Mouse (Mus musculus) liver, embryonic 13.5 days (tissue): ENCODE data around the gene Itgb5. TPM values are rescaled to one million over a fixed set of nuclear protein-coding genes. Genes with fewer than 3 reads are reported as not detected.

ENCODE experiments used
- ATAC-seq: fragments of 200-750 bp; cut with Nextera tagmentation; 2 replicates; pipeline ENCODE4 v1.8.0; 2017; ENCODE audit warnings: low read depth, mild to moderate bottlenecking, moderate number of reproducible peaks, moderate library complexity
- DNase-seq: peaks from one replicate; pipeline ENCODE4 v3.0.0; 2022
- H3K27ac ChIP-seq: fragments of 300-500 bp; sonication (generic); 2 replicates; pipeline ENCODE4 v1.5.1; 2015; ENCODE audit warnings: moderate library complexity, mild to moderate bottlenecking, inconsistent platforms
- H3K27me3 ChIP-seq: fragments of 300-500 bp; sonication (generic); 2 replicates; pipeline ENCODE4 v1.6.1; 2015; ENCODE audit warnings: mild to moderate bottlenecking, inconsistent platforms
- H3K36me3 ChIP-seq: fragments of 300-500 bp; sonication (generic); 2 replicates; pipeline ENCODE4 v1.6.1; 2015; ENCODE audit warnings: mild to moderate bottlenecking, inconsistent platforms
- H3K4me1 ChIP-seq: fragments of 300-500 bp; sonication (generic); replicated peaks from 2 replicates; pipeline ENCODE4 v1.6.1; 2015; ENCODE audit warnings: inconsistent platforms
- H3K4me2 ChIP-seq: fragments of 300-500 bp; sonication (generic); 2 replicates; pipeline ENCODE4 v1.6.1; 2015; ENCODE audit warnings: inconsistent platforms, mild to moderate bottlenecking, moderate library complexity
- H3K4me3 ChIP-seq: fragments of 300-500 bp; sonication (generic); replicated peaks from 2 replicates; pipeline ENCODE4 v1.5.1; 2015; ENCODE audit warnings: mild to moderate bottlenecking, inconsistent platforms
- H3K9ac ChIP-seq: fragments of 300-500 bp; sonication (generic); 2 replicates; pipeline ENCODE4 v1.6.1; 2015; ENCODE audit warnings: mild to moderate bottlenecking, inconsistent platforms
- H3K9me3 ChIP-seq: fragments of 300-500 bp; sonication (generic); replicated peaks from 2 replicates; pipeline ENCODE4 v1.6.1; 2016; ENCODE audit warnings: inconsistent platforms
- WGBS: fragments of 180-500 bp; shearing (Covaris S2); methylation state at CpG from one replicate; pipeline ENCODE4 v1.1.7; 2015; ENCODE audit not compliant: insufficient replicate concordance; 5-methylcytosine and 5-hydroxymethylcytosine counted together
- polyA plus RNA-seq: library from polyadenylated mRNA; unstranded; fragments of >200 nt; fragmentation: Nextera tagmentation; extraction: Ambion mirVana; gene quantifications from 2 replicates; pipeline ENCODE4 v1.2.1, GENCODE M21; 2015

Gene Itgb5
- polyA plus RNA-seq, 1 experiment from 2014 or later, result 10.9 TPM

DNA sequence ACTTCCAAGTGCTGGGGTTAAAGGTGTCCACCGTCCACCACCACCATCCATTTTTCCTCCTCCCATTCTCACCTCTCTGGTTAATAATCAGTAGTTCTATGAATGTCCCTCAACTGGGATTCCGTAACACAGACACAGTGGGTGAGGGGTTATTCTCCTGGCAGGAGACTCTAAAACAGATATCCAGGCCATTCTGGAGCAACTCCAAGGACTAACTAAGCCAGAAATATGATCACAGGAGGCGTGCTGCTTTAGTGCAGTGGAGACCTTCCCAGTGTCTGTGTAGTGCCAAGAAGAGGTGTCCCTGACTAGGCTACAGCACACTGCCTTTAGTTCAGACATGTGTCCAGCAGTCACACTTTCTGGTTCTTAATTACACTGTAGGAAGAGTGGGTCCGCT lies 53.1 kb downstream of the Itgb5 start:
- no peaks in the 10 kb centered on the region for H3K27me3 ChIP-seq
- no peaks in the 10 kb centered on the region for H3K36me3 ChIP-seq
- DNase-seq (no peak), ATAC-seq (no peak)
- H3K9me3 ChIP-seq, result no peaks in the 10 kb centered on the region
- no peak overlapping the region for H3K9ac ChIP-seq
- H3K4me1 ChIP-seq, result peaks cover 53% of the 10 kb centered on the region
- 64% methylated on average over 4 of the region's 4 CpGs for WGBS
- H3K27ac ChIP-seq, result no peak overlapping the region
- H3K4me3 ChIP-seq, result no peak overlapping the region
- no peak overlapping the region for H3K4me2 ChIP-seq

DNA sequence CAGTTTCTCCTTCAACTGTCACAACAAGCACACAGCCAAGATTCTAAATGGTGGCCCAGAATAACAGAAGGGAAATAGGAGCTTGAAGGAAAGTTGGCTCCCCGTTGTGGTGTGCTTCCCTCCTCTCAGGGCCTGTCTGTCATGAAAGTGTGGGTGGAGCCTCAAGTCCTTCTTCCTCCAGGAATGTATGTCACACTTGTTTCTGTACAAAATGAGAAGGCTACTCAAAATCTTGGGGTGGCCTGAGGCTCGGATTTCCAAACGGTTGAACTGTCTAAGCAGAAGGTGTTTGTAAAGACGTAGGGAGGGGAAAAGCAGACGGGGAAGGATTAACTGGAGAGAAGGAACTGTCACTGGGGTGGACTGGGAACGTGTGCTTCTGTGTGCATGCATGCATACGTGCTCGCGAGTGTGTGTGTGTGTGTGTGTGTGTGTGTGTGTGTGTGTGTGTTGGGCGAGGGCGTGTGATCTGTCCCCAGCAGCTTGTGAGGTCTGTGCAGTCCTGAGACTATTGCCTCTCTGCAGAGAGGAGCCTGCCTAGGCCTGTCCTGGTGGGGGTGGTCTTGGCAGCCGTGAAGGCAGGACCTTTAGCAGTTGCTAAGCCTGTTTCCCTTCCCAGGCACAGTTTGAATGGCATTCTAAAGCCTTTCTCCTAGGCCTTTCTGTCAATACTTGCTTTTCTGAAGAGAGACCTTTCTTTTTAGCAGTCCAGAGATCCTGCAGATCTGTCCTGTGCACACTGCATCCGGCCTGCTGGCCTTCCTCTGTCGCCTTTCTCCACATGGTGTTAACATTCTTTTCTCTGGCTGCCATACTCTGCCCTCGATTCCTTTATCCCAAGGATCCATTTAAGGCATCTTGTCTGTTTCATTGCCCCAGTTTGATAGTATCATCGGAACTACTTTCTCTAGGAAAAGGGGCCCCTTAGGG lies 53.8 kb downstream of the Itgb5 start:
- 63% methylated on average over 16 of the region's 16 CpGs for WGBS
- no peak for ATAC-seq
- H3K4me2 ChIP-seq, result no peak overlapping the region
- H3K36me3 ChIP-seq, result no peaks in the 10 kb centered on the region
- H3K9me3 ChIP-seq, result no peaks in the 10 kb centered on the region
- no peak overlapping the region for H3K4me3 ChIP-seq
- DNase-seq, result no peak
- no peaks in the 10 kb centered on the region for H3K27me3 ChIP-seq
- H3K9ac ChIP-seq, result no peak overlapping the region
- H3K4me1 ChIP-seq, result peaks cover 54% of the 10 kb centered on the region
- H3K27ac ChIP-seq, result no peak overlapping the region

DNA sequence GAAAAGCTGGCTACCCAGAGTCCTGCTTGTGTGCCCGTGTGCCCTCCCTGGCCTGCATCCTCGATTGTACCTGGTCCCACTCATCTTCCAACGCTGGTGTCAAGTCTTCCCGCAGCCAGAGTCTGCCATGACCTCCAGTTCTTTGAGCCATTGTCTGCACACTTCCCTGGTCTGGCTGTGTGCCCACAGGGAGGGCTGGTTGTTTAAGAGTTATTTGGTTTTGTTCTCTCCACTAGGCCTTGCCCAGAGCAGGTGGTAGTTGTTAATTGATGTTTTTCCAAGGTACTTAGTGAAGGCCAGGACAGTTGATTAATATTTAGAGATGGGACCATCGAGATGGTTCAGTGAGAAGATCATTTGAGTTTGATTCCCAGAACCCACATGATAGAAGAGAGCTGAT lies 54.7 kb downstream of the Itgb5 start:
- Histone ChIP-seq H3K9ac (no peak overlapping the region), H3K4me1 (peaks cover 54% of the 10 kb centered on the region), H3K4me2 (no peak overlapping the region), H3K27ac (no peak overlapping the region), H3K9me3 (no peaks in the 10 kb centered on the region), H3K4me3 (no peak overlapping the region), H3K27me3 (no peaks in the 10 kb centered on the region), H3K36me3 (no peaks in the 10 kb centered on the region)
- ATAC-seq, result no peak
- no peak for DNase-seq
- 65% methylated on average over 5 of the region's 5 CpGs for WGBS

DNA sequence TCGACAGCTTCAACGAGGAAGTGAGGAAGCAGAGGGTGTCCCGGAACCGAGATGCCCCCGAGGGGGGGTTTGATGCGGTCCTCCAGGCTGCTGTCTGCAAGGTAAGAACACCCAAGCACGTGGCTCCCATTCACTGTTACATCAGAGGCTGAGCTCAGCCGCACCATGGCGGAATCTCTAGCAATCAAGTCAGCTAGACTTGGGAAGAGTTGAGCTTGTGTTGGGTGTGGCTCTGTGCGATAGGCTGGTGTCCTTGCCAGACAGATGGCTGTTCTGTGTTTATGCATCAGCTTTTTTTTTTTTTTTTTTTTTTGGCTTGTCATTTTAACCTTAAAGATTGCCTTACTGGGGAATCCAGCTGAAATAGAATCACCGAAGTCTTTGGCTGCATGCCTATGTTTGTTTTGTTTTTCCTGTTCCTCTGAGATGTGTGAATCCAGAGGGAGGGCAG lies 55.6 kb downstream of the Itgb5 start:
- no peak for DNase-seq
- Histone ChIP-seq H3K36me3 (no peaks in the 10 kb centered on the region), H3K9me3 (no peaks in the 10 kb centered on the region), H3K4me3 (no peak overlapping the region), H3K9ac (no peak overlapping the region), H3K4me1 (peaks cover 54% of the 10 kb centered on the region), H3K4me2 (no peak overlapping the region), H3K27me3 (no peaks in the 10 kb centered on the region), H3K27ac (no peak overlapping the region)
- no peak for ATAC-seq
- 48% methylated on average over 11 of the region's 11 CpGs for WGBS

DNA sequence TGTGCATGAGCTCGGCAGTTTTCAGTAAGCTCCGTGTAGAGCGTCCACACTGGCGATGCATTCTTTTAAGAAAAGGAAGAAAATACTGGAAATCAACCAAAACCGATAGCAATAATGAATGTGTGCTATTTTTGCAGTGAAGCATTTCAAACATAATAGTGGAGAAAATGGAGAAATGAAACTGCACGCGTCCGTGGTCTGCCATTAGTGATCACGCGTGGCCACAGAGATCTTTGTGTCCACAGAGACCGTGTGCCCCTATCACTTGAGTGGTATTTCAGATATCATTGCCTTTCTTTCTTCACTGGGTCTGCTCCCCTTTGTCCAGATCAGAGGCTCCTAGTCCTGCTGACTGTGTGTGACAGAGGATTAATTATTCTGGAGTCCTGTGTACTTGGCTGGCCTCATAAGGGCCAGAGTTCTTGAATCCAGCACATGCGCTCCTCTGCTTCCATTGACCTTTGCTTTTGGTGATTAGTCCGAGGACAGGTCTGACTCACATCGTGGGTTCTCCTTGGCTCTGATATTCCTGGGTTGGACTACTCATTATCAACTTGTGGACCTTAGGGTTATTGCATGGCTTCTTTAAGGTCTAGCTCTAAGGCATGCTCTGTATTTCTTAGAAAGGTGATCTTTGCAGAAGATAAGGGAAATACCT lies 56.3 kb downstream of the Itgb5 start:
- 75% methylated on average over 14 of the region's 14 CpGs for WGBS
- DNase-seq (no peak), ATAC-seq (no peak)
- Histone ChIP-seq H3K27ac (no peak overlapping the region), H3K9ac (no peak overlapping the region), H3K27me3 (no peaks in the 10 kb centered on the region), H3K9me3 (no peaks in the 10 kb centered on the region), H3K4me3 (no peak overlapping the region), H3K4me2 (no peak overlapping the region), H3K4me1 (peaks cover 61% of the 10 kb centered on the region), H3K36me3 (no peaks in the 10 kb centered on the region)

DNA sequence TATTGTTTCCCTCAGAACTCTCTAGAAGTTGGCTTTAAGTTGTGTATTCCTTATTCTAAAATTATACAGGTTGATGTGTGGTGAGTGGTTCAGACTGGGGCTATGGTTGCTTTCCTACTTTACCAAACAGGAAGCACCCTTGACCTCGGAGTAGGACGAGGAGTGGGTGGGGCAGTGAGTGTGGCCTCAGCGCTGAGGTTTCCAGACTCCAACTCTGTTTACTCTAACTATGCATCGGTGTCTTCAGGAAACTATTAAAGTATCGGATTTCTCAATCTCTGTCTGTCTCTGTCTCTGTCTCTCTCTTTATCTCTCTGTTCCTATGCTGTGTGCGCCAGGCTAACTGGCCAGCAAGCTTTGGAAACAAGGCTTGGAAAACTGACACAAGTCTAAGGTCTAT lies 57.2 kb downstream of the Itgb5 start:
- H3K4me1 ChIP-seq, result peaks cover 69% of the 10 kb centered on the region
- H3K4me3 ChIP-seq, result no peak overlapping the region
- no peaks in the 10 kb centered on the region for H3K36me3 ChIP-seq
- H3K9ac ChIP-seq, result no peak overlapping the region
- no peaks in the 10 kb centered on the region for H3K9me3 ChIP-seq
- H3K27me3 ChIP-seq, result no peaks in the 10 kb centered on the region
- H3K4me2 ChIP-seq, result no peak overlapping the region
- ATAC-seq (no peak), DNase-seq (no peak)
- 16% methylated on average over 6 of the region's 6 CpGs for WGBS
- no peak overlapping the region for H3K27ac ChIP-seq

DNA sequence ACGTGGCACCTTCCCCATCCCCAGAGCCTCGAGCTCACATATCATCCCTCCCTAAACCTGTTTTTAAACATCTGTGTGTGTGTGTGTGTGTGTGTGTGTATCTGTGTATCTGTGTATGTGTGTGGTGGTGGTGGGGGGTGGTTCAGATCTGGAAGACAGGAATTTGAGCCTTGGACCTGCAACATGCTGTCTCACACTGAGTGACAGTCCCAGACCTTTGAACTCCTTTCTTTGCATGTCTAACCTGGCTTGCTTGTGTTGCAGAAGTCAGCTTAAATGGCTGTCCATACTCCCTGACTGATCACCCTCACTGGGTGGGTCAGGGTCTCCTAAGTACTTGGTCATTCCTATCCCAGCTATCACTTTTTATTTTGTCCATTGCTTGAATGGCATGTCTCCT lies 58.5 kb downstream of the Itgb5 start:
- Histone ChIP-seq H3K4me1 (peaks cover 71% of the 10 kb centered on the region), H3K9ac (no peak overlapping the region), H3K4me2 (no peak overlapping the region), H3K9me3 (no peaks in the 10 kb centered on the region), H3K27me3 (no peaks in the 10 kb centered on the region), H3K36me3 (no peaks in the 10 kb centered on the region), H3K27ac (no peak overlapping the region), H3K4me3 (no peak overlapping the region)
- DNase-seq (no peak), ATAC-seq (no peak)
- 61% methylated on average over 2 of the region's 2 CpGs for WGBS

DNA sequence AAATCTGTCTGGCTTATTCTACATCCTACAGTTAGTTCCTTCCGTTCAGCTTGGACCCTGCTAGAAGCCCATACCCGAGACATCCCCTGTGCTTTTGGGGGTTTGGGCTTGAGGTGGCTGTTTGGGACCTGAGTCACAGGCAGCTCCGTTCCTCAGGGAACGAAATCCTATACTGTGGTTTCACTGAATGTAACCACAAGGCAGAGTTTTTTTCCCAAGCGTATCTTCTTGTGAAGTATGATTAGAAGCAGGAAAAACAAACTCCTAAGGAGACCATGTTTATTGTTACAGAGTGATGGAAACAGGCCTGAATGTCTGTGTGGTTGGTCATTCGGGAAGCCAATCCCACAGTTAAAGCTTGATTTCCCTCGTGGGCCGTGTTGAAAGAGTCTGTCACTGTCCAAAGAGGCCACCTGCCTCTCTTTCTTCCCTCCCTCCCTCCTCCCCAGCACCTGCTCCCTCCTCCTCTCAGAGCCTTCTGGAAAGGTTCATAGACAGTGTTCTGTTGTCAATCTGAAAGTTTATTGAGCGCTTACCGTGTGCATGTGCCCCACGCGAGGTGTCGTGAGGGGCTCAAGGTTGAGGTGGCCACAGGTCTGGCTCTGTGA lies 59.6 kb downstream of the Itgb5 start:
- no peak overlapping the region for H3K9ac ChIP-seq
- no peaks in the 10 kb centered on the region for H3K36me3 ChIP-seq
- H3K9me3 ChIP-seq, result no peaks in the 10 kb centered on the region
- no peak overlapping the region for H3K27ac ChIP-seq
- H3K4me1 ChIP-seq, result peaks cover 66% of the 10 kb centered on the region
- H3K4me3 ChIP-seq, result no peak overlapping the region
- no peak overlapping the region for H3K4me2 ChIP-seq
- WGBS, result 72% methylated on average over 13 of the region's 13 CpGs
- no peak for DNase-seq
- ATAC-seq, result no peak
- H3K27me3 ChIP-seq, result no peaks in the 10 kb centered on the region

DNA sequence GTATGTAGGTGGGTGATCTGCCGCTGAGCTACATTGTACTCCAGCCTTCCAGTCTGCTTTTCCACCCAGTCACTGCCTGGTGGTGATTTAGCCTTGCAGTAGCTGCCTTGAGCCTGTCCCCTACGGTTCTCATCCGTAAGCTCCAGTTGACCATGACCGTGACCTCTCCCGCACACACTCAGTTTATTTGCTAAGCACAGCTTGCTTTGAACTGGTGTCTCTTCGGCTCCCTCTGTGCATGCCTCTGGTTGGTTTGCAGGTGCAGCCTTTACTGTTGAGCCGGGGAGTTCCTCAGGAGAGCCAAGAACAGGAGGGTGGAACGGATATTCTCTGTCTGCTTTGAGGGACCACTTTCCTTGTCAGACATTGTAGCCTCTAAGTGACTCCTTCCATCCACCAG lies 61.6 kb downstream of the Itgb5 start:
- Histone ChIP-seq H3K4me2 (no peak overlapping the region), H3K27ac (peak overlapping the region; percentile 47), H3K4me3 (no peak overlapping the region), H3K36me3 (no peaks in the 10 kb centered on the region), H3K9ac (no peak overlapping the region), H3K27me3 (no peaks in the 10 kb centered on the region), H3K4me1 (peaks cover 69% of the 10 kb centered on the region), H3K9me3 (no peaks in the 10 kb centered on the region)
- DNase-seq (no peak), ATAC-seq (peak; percentile 39; the same call in 1 of the 2 replicates)
- 70% methylated on average over 8 of the region's 8 CpGs for WGBS

DNA sequence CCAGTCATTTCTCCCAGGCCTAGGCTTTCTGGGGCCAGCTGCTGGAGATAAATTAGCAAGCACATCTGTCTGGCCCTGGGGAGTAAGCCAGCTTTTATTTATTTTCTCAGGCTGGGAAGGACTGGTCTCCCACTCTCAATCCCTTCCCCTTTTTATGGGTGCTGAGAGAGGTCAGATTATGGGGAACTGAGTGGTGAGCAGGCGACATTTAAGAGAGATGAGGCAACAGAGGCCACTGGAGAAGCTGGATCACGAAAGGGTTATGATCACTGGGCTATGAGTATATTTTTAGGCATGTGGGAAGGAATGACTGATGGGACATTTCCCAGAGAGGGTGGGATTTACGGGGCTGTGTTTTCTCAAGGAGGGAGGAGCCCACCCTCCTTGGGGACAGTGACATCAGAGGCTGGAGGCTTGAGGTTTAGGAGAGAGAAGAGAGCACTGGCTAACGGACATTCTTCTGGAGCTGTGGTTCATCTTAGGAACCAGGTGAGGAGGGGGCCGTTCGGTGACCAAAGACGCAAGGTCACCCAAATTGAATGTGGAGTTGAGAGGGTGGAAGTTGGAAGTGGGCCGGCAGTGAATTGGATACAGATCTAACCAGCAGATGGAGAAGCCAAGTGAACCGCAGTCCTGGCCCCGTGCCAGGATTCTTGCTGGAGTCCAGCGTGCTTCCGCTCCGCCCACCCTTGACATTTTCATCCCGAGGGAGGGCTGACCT lies 62.3 kb downstream of the Itgb5 start:
- no peak for DNase-seq
- ATAC-seq, result no peak
- H3K27ac ChIP-seq, result peak overlapping the region; percentile 47

DNA sequence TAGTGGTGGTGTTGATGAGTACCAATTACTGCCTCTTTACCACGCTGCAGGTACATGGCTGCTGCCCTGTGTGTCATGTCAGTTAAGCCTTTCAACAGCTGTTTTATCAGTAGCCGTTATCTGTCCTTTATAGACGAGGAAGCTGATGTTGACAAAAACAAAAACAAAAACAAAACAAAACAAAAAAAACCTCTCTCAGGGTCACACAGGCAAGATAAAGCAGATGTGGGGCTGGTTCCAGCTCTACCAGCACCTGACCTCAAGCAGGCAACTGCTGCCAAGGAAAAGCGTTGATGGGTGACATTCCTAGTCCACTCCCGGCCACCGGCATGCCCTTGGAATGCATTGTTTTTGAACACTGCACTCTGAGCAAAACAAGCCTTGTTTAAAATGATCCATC lies 63.1 kb downstream of the Itgb5 start:
- no peak overlapping the region for H3K4me2 ChIP-seq
- DNase-seq, result no peak

More for the DNA sequence above, 62.3 kb downstream of the Itgb5 start:
- no peaks in the 10 kb centered on the region for H3K27me3 ChIP-seq
- 0 out of 2 replicates have a peak overlapping the region, but pooled peaks have one; percentile 8 for H3K4me2 ChIP-seq
- H3K9me3 ChIP-seq, result no peaks in the 10 kb centered on the region
- 36% methylated on average over 14 of the region's 14 CpGs for WGBS
- no peak overlapping the region for H3K9ac ChIP-seq
- no peak overlapping the region for H3K4me3 ChIP-seq
- H3K4me1 ChIP-seq, result peaks cover 65% of the 10 kb centered on the region
- H3K36me3 ChIP-seq, result no peaks in the 10 kb centered on the region

More for the DNA sequence above, 63.1 kb downstream of the Itgb5 start:
- Histone ChIP-seq H3K27ac (no peak overlapping the region), H3K4me1 (peaks cover 59% of the 10 kb centered on the region), H3K9me3 (no peaks in the 10 kb centered on the region), H3K27me3 (no peaks in the 10 kb centered on the region), H3K4me3 (no peak overlapping the region), H3K36me3 (no peaks in the 10 kb centered on the region), H3K9ac (no peak overlapping the region)
- WGBS, result 55% methylated on average over 6 of the region's 6 CpGs
- ATAC-seq, result no peak
